Mouse (Mus musculus): Measurements from ENCODE around the gene Gdf10. TPM values are rescaled to one million over a fixed set of nuclear protein-coding genes. Genes with fewer than 3 reads are reported as not detected.

Gdf10 gene
- polyA plus RNA-seq, 1 experiment = 12.3 TPM

- no peak overlapping the region for H3K27ac ChIP-seq (ENCODE audit: insufficient read depth, low read length)
- TF ChIP-seq POLR2A (IDR thresholded peaks at IDR 0.05; ENCODE audit: low read depth, low read length) (no peak), CTCF (IDR thresholded peaks at IDR 0.05; ENCODE audit: extremely low read depth, insufficient read depth, insufficient read length, insufficient replicate concordance) (no peak)
- no peaks in the 10 kb centered on the region for H3K4me1 ChIP-seq (ENCODE audit: control insufficient read depth, insufficient read depth, insufficient read length)
- no peak overlapping the region for H3K4me3 ChIP-seq (ENCODE audit: extremely low read depth, insufficient read depth, insufficient read length)
- H3K27me3 ChIP-seq (ENCODE audit: control insufficient read depth, insufficient read depth, low read length) = no peaks in the 10 kb centered on the region
- no peaks in the 10 kb centered on the region for H3K36me3 ChIP-seq (ENCODE audit: control insufficient read depth, insufficient read depth, low read length)
- no peak for DNase-seq (ENCODE audit: low read depth in 1 of 2, low spot score in 2 of 2)
Measured at GRCm38 (mm10) chr14:33904851-33905250, 18.5 kb upstream of the Gdf10 start.

GRCm38 (mm10) chr14:33913727-33914126 is 9.7 kb upstream of the Gdf10 start:
- 36% methylated on average over 3 of the region's 3 CpGs for WGBS
- no peak for DNase-seq (ENCODE audit: low read depth in 1 of 2, low spot score in 2 of 2)
- no peaks in the 10 kb centered on the region for H3K4me1 ChIP-seq (ENCODE audit: control insufficient read depth, insufficient read depth, insufficient read length)

GRCm38 (mm10) chr14:33914206-33914605 is 9.2 kb upstream of the Gdf10 start:
- 83% methylated on average over 9 of the region's 9 CpGs for WGBS
- no peak for DNase-seq (ENCODE audit: low read depth in 1 of 2, low spot score in 2 of 2)
- TF ChIP-seq CTCF (IDR thresholded peaks at IDR 0.05; ENCODE audit: extremely low read depth, insufficient read depth, insufficient read length, insufficient replicate concordance) (no peak), POLR2A (IDR thresholded peaks at IDR 0.05; ENCODE audit: low read depth, low read length) (no peak)
- Histone ChIP-seq H3K4me3 (ENCODE audit: extremely low read depth, insufficient read depth, insufficient read length) (no peak overlapping the region), H3K4me1 (ENCODE audit: control insufficient read depth, insufficient read depth, insufficient read length) (no peaks in the 10 kb centered on the region), H3K36me3 (ENCODE audit: control insufficient read depth, insufficient read depth, low read length) (no peaks in the 10 kb centered on the region), H3K27me3 (ENCODE audit: control insufficient read depth, insufficient read depth, low read length) (no peaks in the 10 kb centered on the region), H3K27ac (ENCODE audit: insufficient read depth, low read length) (no peak overlapping the region)

More at GRCm38 (mm10) chr14:33913727-33914126, 9.7 kb upstream of the Gdf10 start:
- no peak overlapping the region for H3K27ac ChIP-seq (ENCODE audit: insufficient read depth, low read length)
- TF ChIP-seq CTCF (IDR thresholded peaks at IDR 0.05; ENCODE audit: extremely low read depth, insufficient read depth, insufficient read length, insufficient replicate concordance) (no peak), POLR2A (IDR thresholded peaks at IDR 0.05; ENCODE audit: low read depth, low read length) (no peak)
- no peaks in the 10 kb centered on the region for H3K27me3 ChIP-seq (ENCODE audit: control insufficient read depth, insufficient read depth, low read length)
- H3K4me3 ChIP-seq (ENCODE audit: extremely low read depth, insufficient read depth, insufficient read length) = no peak overlapping the region
- no peaks in the 10 kb centered on the region for H3K36me3 ChIP-seq (ENCODE audit: control insufficient read depth, insufficient read depth, low read length)

GRCm38 (mm10) chr14:33920727-33921559 is 2.4 kb upstream of the Gdf10 start:
- no peaks in the 10 kb centered on the region for H3K4me1 ChIP-seq (ENCODE audit: control insufficient read depth, insufficient read depth, insufficient read length)
- H3K27ac ChIP-seq (ENCODE audit: insufficient read depth, low read length) = no peak overlapping the region
- TF ChIP-seq CTCF (IDR thresholded peaks at IDR 0.05; ENCODE audit: extremely low read depth, insufficient read depth, insufficient read length, insufficient replicate concordance) (no peak), POLR2A (IDR thresholded peaks at IDR 0.05; ENCODE audit: low read depth, low read length) (no peak)
- 63% methylated on average over 14 of the region's 14 CpGs for WGBS
- no peaks in the 10 kb centered on the region for H3K36me3 ChIP-seq (ENCODE audit: control insufficient read depth, insufficient read depth, low read length)
- H3K27me3 ChIP-seq (ENCODE audit: control insufficient read depth, insufficient read depth, low read length) = peaks cover 4% of the 10 kb centered on the region
- no peak overlapping the region for H3K4me3 ChIP-seq (ENCODE audit: extremely low read depth, insufficient read depth, insufficient read length)
- no peak for DNase-seq (ENCODE audit: low read depth in 1 of 2, low spot score in 2 of 2)

DNA sequence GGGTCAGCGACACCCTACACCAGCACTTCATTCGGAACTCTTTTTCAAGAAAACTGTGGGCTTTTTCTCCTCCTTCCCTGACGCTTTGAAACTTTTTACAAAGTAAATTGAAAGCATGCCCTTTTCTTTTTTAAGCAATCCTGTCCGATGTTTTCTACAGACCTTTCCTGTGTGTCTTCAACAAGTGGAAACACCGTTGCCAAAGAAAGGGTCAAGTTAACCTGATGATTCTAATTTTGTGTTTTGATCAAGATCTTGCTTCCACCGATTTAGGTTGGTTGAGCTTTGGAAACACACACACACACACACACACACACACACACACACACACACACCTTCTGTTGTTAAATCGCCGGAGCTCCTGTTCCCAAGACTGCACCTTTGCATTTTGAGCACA is 618 bp upstream of the Gdf10 start:
- Histone ChIP-seq H3K27me3 (ENCODE audit: control insufficient read depth, insufficient read depth, low read length) (peaks cover 4% of the 10 kb centered on the region), H3K27ac (ENCODE audit: insufficient read depth, low read length) (no peak overlapping the region), H3K36me3 (ENCODE audit: control insufficient read depth, insufficient read depth, low read length) (no peaks in the 10 kb centered on the region), H3K4me1 (ENCODE audit: control insufficient read depth, insufficient read depth, insufficient read length) (no peaks in the 10 kb centered on the region), H3K4me3 (ENCODE audit: extremely low read depth, insufficient read depth, insufficient read length) (no peak overlapping the region)
- TF ChIP-seq POLR2A (IDR thresholded peaks at IDR 0.05; ENCODE audit: low read depth, low read length) (no peak), CTCF (IDR thresholded peaks at IDR 0.05; ENCODE audit: extremely low read depth, insufficient read depth, insufficient read length, insufficient replicate concordance) (no peak)
- DNase-seq (ENCODE audit: low read depth in 1 of 2, low spot score in 2 of 2) = no peak
- WGBS = 23% methylated on average over 8 of the region's 8 CpGs

DNA sequence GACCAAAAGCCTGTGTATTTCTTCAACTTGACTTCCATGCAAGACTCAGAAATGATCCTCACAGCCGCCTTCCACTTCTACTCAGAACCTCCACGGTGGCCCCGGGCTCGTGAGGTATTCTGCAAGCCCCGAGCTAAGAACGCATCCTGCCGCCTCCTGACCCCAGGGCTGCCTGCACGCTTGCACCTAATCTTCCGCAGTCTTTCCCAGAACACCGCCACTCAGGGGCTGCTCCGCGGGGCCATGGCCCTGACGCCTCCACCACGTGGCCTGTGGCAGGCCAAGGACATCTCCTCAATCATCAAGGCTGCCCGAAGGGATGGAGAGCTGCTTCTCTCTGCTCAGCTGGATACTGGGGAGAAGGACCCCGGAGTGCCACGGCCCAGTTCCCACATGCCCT is 8.5 kb downstream of the Gdf10 start:
- DNase-seq (ENCODE audit: low read depth in 1 of 2, low spot score in 2 of 2) = no peak
- TF ChIP-seq POLR2A (IDR thresholded peaks at IDR 0.05; ENCODE audit: low read depth, low read length) = no peak
- no peak for TF ChIP-seq CTCF (IDR thresholded peaks at IDR 0.05; ENCODE audit: extremely low read depth, insufficient read depth, insufficient read length, insufficient replicate concordance)
- no peaks in the 10 kb centered on the region for H3K36me3 ChIP-seq (ENCODE audit: control insufficient read depth, insufficient read depth, low read length)
- no peaks in the 10 kb centered on the region for H3K4me1 ChIP-seq (ENCODE audit: control insufficient read depth, insufficient read depth, insufficient read length)
- H3K4me3 ChIP-seq (ENCODE audit: extremely low read depth, insufficient read depth, insufficient read length) = no peak overlapping the region
- WGBS = 62% methylated on average over 17 of the region's 17 CpGs
- H3K27ac ChIP-seq (ENCODE audit: insufficient read depth, low read length) = no peak overlapping the region
- H3K27me3 ChIP-seq (ENCODE audit: control insufficient read depth, insufficient read depth, low read length) = no peaks in the 10 kb centered on the region

Measured in spleen, adult 2 months (tissue).